Mouse (Mus musculus): ENCODE data around the gene Sohlh2. TPM values are rescaled to one million over a fixed set of nuclear protein-coding genes. Genes with fewer than 3 reads are reported as not detected.

Sohlh2 gene
- polyA plus RNA-seq (2016; fragmentation: Nextera tagmentation; extraction: Ambion mirVana): not detected in 2 replicates

- Histone ChIP-seq H3K36me3 (no peaks in the 10 kb centered on the region), H3K27me3 (replicated peaks) (no peaks in the 10 kb centered on the region), H3K9me3 (replicated peaks) (no peaks in the 10 kb centered on the region), H3K27ac (no peak within 1 kb of the TSS), H3K4me2 (no peak within 1 kb of the TSS), H3K4me3 (no peak within 1 kb of the TSS), H3K4me1 (no peaks in the 10 kb centered on the region), H3K9ac (no peak within 1 kb of the TSS)
- 79% methylated on average over 22 of the region's 22 CpGs for WGBS (ENCODE audit: insufficient replicate concordance)
- ATAC-seq: no peak
Observed at GRCm38 (mm10) chr3:55181766-55182165, at the start of gene Sohlh2. Gene Sohlh2, plus strand, starts transcription at chr3:55182028.

GRCm38 (mm10) chr3:55137039-55137438 lies 44.8 kb upstream of the Sohlh2 start, which contains the start of gene Ccdc169:
Gene Ccdc169, plus strand, starts transcription at chr3:55137339.
- Histone ChIP-seq H3K4me3 (no peak within 1 kb of the TSS), H3K27ac (no peak within 1 kb of the TSS), H3K9me3 (replicated peaks) (no peaks in the 10 kb centered on the region), H3K4me2 (no peak within 1 kb of the TSS), H3K9ac (no peak within 1 kb of the TSS), H3K27me3 (replicated peaks) (no peaks in the 10 kb centered on the region), H3K4me1 (no peaks in the 10 kb centered on the region), H3K36me3 (peaks cover 36% of the 10 kb centered on the region)
- no peak for ATAC-seq

GRCm38 (mm10) chr3:55139837-55140236 lies 42.0 kb upstream of the Sohlh2 start:
- H3K27ac ChIP-seq: no peak overlapping the region
- 84% methylated on average over 12 of the region's 12 CpGs for WGBS (ENCODE audit: insufficient replicate concordance)
- H3K9me3 ChIP-seq (replicated peaks): no peaks in the 10 kb centered on the region
- no peak overlapping the region for H3K4me3 ChIP-seq
- H3K36me3 ChIP-seq: peaks cover 16% of the 10 kb centered on the region
- no peak overlapping the region for H3K9ac ChIP-seq
- H3K4me2 ChIP-seq: no peak overlapping the region
- no peaks in the 10 kb centered on the region for H3K27me3 ChIP-seq (replicated peaks)
- H3K4me1 ChIP-seq: no peaks in the 10 kb centered on the region
- ATAC-seq: no peak

GRCm38 (mm10) chr3:55141401-55141800 lies 40.4 kb upstream of the Sohlh2 start:
- no peaks in the 10 kb centered on the region for H3K9me3 ChIP-seq (replicated peaks)
- WGBS (ENCODE audit: insufficient replicate concordance): 66% methylated on average over 2 of the region's 2 CpGs

GRCm38 (mm10) chr3:55144916-55145315 lies 36.9 kb upstream of the Sohlh2 start:
- H3K4me2 ChIP-seq: no peak overlapping the region
- H3K9me3 ChIP-seq (replicated peaks): no peaks in the 10 kb centered on the region
- 77% methylated on average over 4 of the region's 4 CpGs for WGBS (ENCODE audit: insufficient replicate concordance)
- no peak for ATAC-seq
- H3K27ac ChIP-seq: no peak overlapping the region
- H3K36me3 ChIP-seq: no peaks in the 10 kb centered on the region
- no peaks in the 10 kb centered on the region for H3K27me3 ChIP-seq (replicated peaks)
- H3K4me1 ChIP-seq: no peaks in the 10 kb centered on the region
- H3K4me3 ChIP-seq: no peak overlapping the region
- no peak overlapping the region for H3K9ac ChIP-seq

More at GRCm38 (mm10) chr3:55141401-55141800, 40.4 kb upstream of the Sohlh2 start:
- H3K4me1 ChIP-seq: no peaks in the 10 kb centered on the region
- H3K36me3 ChIP-seq: peaks cover 2% of the 10 kb centered on the region
- H3K4me3 ChIP-seq: no peak overlapping the region
- ATAC-seq: no peak
- no peak overlapping the region for H3K4me2 ChIP-seq
- no peaks in the 10 kb centered on the region for H3K27me3 ChIP-seq (replicated peaks)
- no peak overlapping the region for H3K9ac ChIP-seq
- no peak overlapping the region for H3K27ac ChIP-seq

- no peaks in the 10 kb centered on the region for H3K27me3 ChIP-seq (replicated peaks)
- H3K4me3 ChIP-seq: no peak overlapping the region
- H3K27ac ChIP-seq: no peak overlapping the region
- no peaks in the 10 kb centered on the region for H3K36me3 ChIP-seq
- no peak for ATAC-seq
- no peaks in the 10 kb centered on the region for H3K9me3 ChIP-seq (replicated peaks)
- no peaks in the 10 kb centered on the region for H3K4me1 ChIP-seq
- no peak overlapping the region for H3K9ac ChIP-seq
- WGBS (ENCODE audit: insufficient replicate concordance): 68% methylated on average over 6 of the region's 6 CpGs
- H3K4me2 ChIP-seq: no peak overlapping the region
Observed at GRCm38 (mm10) chr3:55146441-55146840, 35.4 kb upstream of the Sohlh2 start.

GRCm38 (mm10) chr3:55147156-55147555 lies 34.7 kb upstream of the Sohlh2 start:
- no peak for ATAC-seq
- H3K4me2 ChIP-seq: no peak overlapping the region
- no peak overlapping the region for H3K27ac ChIP-seq
- H3K27me3 ChIP-seq (replicated peaks): no peaks in the 10 kb centered on the region
- no peaks in the 10 kb centered on the region for H3K4me1 ChIP-seq
- H3K9me3 ChIP-seq (replicated peaks): no peaks in the 10 kb centered on the region
- WGBS (ENCODE audit: insufficient replicate concordance): 66% methylated on average over 2 of the region's 2 CpGs
- no peak overlapping the region for H3K4me3 ChIP-seq
- H3K36me3 ChIP-seq: no peaks in the 10 kb centered on the region
- no peak overlapping the region for H3K9ac ChIP-seq

GRCm38 (mm10) chr3:55148091-55148490 lies 33.7 kb upstream of the Sohlh2 start:
- no peak overlapping the region for H3K9ac ChIP-seq
- WGBS (ENCODE audit: insufficient replicate concordance): 56% methylated on average over 3 of the region's 3 CpGs
- no peaks in the 10 kb centered on the region for H3K36me3 ChIP-seq
- H3K27me3 ChIP-seq (replicated peaks): no peaks in the 10 kb centered on the region
- no peak for ATAC-seq
- no peak overlapping the region for H3K4me3 ChIP-seq
- H3K9me3 ChIP-seq (replicated peaks): no peaks in the 10 kb centered on the region
- no peak overlapping the region for H3K27ac ChIP-seq
- no peaks in the 10 kb centered on the region for H3K4me1 ChIP-seq
- no peak overlapping the region for H3K4me2 ChIP-seq

- no peak overlapping the region for H3K27ac ChIP-seq
- no peaks in the 10 kb centered on the region for H3K27me3 ChIP-seq (replicated peaks)
- H3K36me3 ChIP-seq: no peaks in the 10 kb centered on the region
- no peaks in the 10 kb centered on the region for H3K9me3 ChIP-seq (replicated peaks)
- WGBS (ENCODE audit: insufficient replicate concordance): 35% methylated on average over 7 of the region's 7 CpGs
- no peak overlapping the region for H3K4me3 ChIP-seq
- no peaks in the 10 kb centered on the region for H3K4me1 ChIP-seq
- ATAC-seq: no peak
- H3K4me2 ChIP-seq: no peak overlapping the region
- H3K9ac ChIP-seq: no peak overlapping the region
Observed at GRCm38 (mm10) chr3:55151656-55152433, 30.0 kb upstream of the Sohlh2 start.

- Histone ChIP-seq H3K4me2 (no peak overlapping the region), H3K4me1 (no peaks in the 10 kb centered on the region), H3K27ac (no peak overlapping the region), H3K9me3 (replicated peaks) (no peaks in the 10 kb centered on the region), H3K36me3 (no peaks in the 10 kb centered on the region), H3K4me3 (no peak overlapping the region), H3K9ac (no peak overlapping the region), H3K27me3 (replicated peaks) (no peaks in the 10 kb centered on the region)
- 53% methylated on average over 6 of the region's 6 CpGs for WGBS (ENCODE audit: insufficient replicate concordance)
- no peak for ATAC-seq
Observed at GRCm38 (mm10) chr3:55152673-55153334, 29.0 kb upstream of the Sohlh2 start.

- Histone ChIP-seq H3K9me3 (replicated peaks) (no peaks in the 10 kb centered on the region), H3K4me1 (no peaks in the 10 kb centered on the region), H3K36me3 (no peaks in the 10 kb centered on the region), H3K27ac (no peak overlapping the region), H3K4me2 (no peak overlapping the region), H3K4me3 (no peak overlapping the region), H3K9ac (no peak overlapping the region), H3K27me3 (replicated peaks) (no peaks in the 10 kb centered on the region)
- 67% methylated on average over 7 of the region's 7 CpGs for WGBS (ENCODE audit: insufficient replicate concordance)
- no peak for ATAC-seq
Observed at GRCm38 (mm10) chr3:55154163-55154562, 27.7 kb upstream of the Sohlh2 start.

- H3K9me3 ChIP-seq (replicated peaks): no peaks in the 10 kb centered on the region
- H3K27ac ChIP-seq: no peak overlapping the region
- no peaks in the 10 kb centered on the region for H3K4me1 ChIP-seq
- H3K36me3 ChIP-seq: no peaks in the 10 kb centered on the region
- 46% methylated on average over 5 of the region's 5 CpGs for WGBS (ENCODE audit: insufficient replicate concordance)
- ATAC-seq: no peak
- H3K4me3 ChIP-seq: no peak overlapping the region
- H3K4me2 ChIP-seq: no peak overlapping the region
- H3K9ac ChIP-seq: no peak overlapping the region
- H3K27me3 ChIP-seq (replicated peaks): no peaks in the 10 kb centered on the region
Observed at GRCm38 (mm10) chr3:55157413-55157812, 24.4 kb upstream of the Sohlh2 start.

Measured in liver, embryonic 12.5 days (tissue).